Mouse (Mus musculus): Measurements from ENCODE around the gene Pigs. TPM values are rescaled to one million over a fixed set of nuclear protein-coding genes. Genes with fewer than 3 reads are reported as not detected.
A peak's percentile ranks its signal among the peaks of the same experiment; 100 is the strongest.

Pigs gene
- polyA plus RNA-seq, 1 experiment = 70.8 TPM

GRCm38 (mm10) chr11:78364103-78364502 is 35.9 kb downstream of the Pigs start:
- Histone ChIP-seq H3K27me3 (ENCODE audit: control insufficient read depth, insufficient read depth, low read length) (no peaks in the 10 kb centered on the region), H3K4me1 (ENCODE audit: control insufficient read depth, insufficient read depth, insufficient read length, low read length) (peaks cover 36% of the 10 kb centered on the region), H3K36me3 (ENCODE audit: control insufficient read depth, insufficient read depth, low read length) (no peaks in the 10 kb centered on the region), H3K4me3 (ENCODE audit: low read depth, low read length) (no peak overlapping the region), H3K27ac (ENCODE audit: insufficient read depth, low read depth, low read length) (peak overlapping the region; percentile 61)
- 15% methylated on average over 8 of the region's 8 CpGs for WGBS
- no peak for TF ChIP-seq POLR2A (IDR thresholded peaks at IDR 0.05; ENCODE audit: low read depth, low read length)
- TF ChIP-seq CTCF (IDR thresholded peaks at IDR 0.05; ENCODE audit: extremely low read depth, insufficient read length, insufficient replicate concordance, low read depth, low read length) = no peak

DNA sequence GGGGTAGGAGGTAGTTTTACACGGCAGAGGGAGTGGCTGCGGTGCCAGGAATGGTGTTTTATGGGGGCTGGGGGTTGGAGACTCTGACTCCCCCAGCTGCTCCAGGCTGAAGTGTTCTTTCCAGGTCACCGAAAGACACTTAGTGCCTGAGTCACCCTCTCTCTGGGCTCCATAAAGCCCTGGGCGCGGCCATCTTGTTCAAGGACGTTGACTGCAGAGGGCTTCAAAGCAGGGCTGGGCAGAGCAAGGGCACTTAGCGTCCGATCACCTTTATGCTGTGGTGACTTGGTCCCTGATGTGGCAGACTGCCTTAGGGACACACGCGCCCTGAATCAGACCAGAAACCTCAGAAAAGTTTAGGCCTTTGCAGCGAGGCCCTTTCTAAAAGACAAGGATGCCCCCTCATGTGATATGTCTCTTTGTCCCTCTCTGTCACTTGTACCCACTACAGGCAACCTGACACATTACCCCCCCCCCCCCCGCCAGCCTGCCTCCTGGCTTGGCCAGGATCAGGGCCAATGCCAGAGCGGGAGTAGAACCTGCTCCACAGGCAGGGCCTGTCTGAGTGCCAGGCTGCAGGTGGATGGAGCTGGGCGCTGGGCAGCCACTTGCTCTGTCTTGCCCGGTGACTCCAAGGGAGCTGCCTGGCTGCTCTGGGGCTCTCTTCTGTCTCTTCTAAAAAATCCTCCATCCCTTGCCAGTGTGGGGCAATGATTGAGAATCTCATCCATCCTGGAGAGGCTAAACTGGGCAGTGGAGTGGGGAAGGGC is 39.4 kb downstream of the Pigs start:
- 75% methylated on average over 15 of the region's 15 CpGs for WGBS
- no peak overlapping the region for H3K27ac ChIP-seq (ENCODE audit: insufficient read depth, low read depth, low read length)
- no peak overlapping the region for H3K4me3 ChIP-seq (ENCODE audit: low read depth, low read length)
- H3K4me1 ChIP-seq (ENCODE audit: control insufficient read depth, insufficient read depth, insufficient read length, low read length) = peaks cover 45% of the 10 kb centered on the region
- H3K36me3 ChIP-seq (ENCODE audit: control insufficient read depth, insufficient read depth, low read length) = no peaks in the 10 kb centered on the region
- no peaks in the 10 kb centered on the region for H3K27me3 ChIP-seq (ENCODE audit: control insufficient read depth, insufficient read depth, low read length)
- TF ChIP-seq CTCF (IDR thresholded peaks at IDR 0.05; ENCODE audit: extremely low read depth, insufficient read length, insufficient replicate concordance, low read depth, low read length) (no peak), POLR2A (IDR thresholded peaks at IDR 0.05; ENCODE audit: low read depth, low read length) (no peak)

GRCm38 (mm10) chr11:78370389-78370788 is 42.2 kb downstream of the Pigs start:
- H3K4me3 ChIP-seq (ENCODE audit: low read depth, low read length) = no peak overlapping the region
- H3K4me1 ChIP-seq (ENCODE audit: control insufficient read depth, insufficient read depth, insufficient read length, low read length) = peaks cover 23% of the 10 kb centered on the region
- 18% methylated on average over 1 of the region's 1 CpGs for WGBS
- no peaks in the 10 kb centered on the region for H3K27me3 ChIP-seq (ENCODE audit: control insufficient read depth, insufficient read depth, low read length)
- TF ChIP-seq CTCF (IDR thresholded peaks at IDR 0.05; ENCODE audit: extremely low read depth, insufficient read length, insufficient replicate concordance, low read depth, low read length) (no peak), POLR2A (IDR thresholded peaks at IDR 0.05; ENCODE audit: low read depth, low read length) (no peak)
- H3K36me3 ChIP-seq (ENCODE audit: control insufficient read depth, insufficient read depth, low read length) = no peaks in the 10 kb centered on the region
- no peak overlapping the region for H3K27ac ChIP-seq (ENCODE audit: insufficient read depth, low read depth, low read length)

GRCm38 (mm10) chr11:78371711-78372110 is 43.5 kb downstream of the Pigs start:
- peaks cover 23% of the 10 kb centered on the region for H3K4me1 ChIP-seq (ENCODE audit: control insufficient read depth, insufficient read depth, insufficient read length, low read length)
- TF ChIP-seq CTCF (IDR thresholded peaks at IDR 0.05; ENCODE audit: extremely low read depth, insufficient read length, insufficient replicate concordance, low read depth, low read length) (no peak), POLR2A (IDR thresholded peaks at IDR 0.05; ENCODE audit: low read depth, low read length) (no peak)
- H3K4me3 ChIP-seq (ENCODE audit: low read depth, low read length) = no peak overlapping the region
- no peaks in the 10 kb centered on the region for H3K36me3 ChIP-seq (ENCODE audit: control insufficient read depth, insufficient read depth, low read length)
- WGBS = 92% methylated on average over 11 of the region's 11 CpGs
- no peaks in the 10 kb centered on the region for H3K27me3 ChIP-seq (ENCODE audit: control insufficient read depth, insufficient read depth, low read length)
- no peak overlapping the region for H3K27ac ChIP-seq (ENCODE audit: insufficient read depth, low read depth, low read length)

DNA sequence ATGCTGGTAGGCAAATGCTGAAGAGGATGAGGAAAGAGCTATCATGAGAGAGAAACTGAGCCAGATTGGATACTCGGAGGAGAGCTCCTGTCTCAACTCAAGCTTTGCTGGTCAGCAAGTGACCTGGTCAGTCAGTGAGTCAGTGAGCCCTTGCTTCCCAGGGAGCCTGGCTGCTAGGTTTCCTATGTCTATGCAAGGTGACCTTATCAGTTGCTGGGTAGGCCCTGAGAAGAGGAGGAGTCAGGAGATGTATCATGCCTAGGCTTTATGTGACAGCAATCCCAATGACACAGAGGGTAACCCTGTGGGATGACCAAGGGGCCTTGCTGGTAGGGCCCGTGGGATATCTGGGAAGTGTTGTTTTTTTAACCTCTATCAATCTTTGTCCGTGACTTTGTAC is 44.0 kb downstream of the Pigs start:
- no peak overlapping the region for H3K4me3 ChIP-seq (ENCODE audit: low read depth, low read length)
- TF ChIP-seq POLR2A (IDR thresholded peaks at IDR 0.05; ENCODE audit: low read depth, low read length) (no peak), CTCF (IDR thresholded peaks at IDR 0.05; ENCODE audit: extremely low read depth, insufficient read length, insufficient replicate concordance, low read depth, low read length) (no peak)
- no peaks in the 10 kb centered on the region for H3K36me3 ChIP-seq (ENCODE audit: control insufficient read depth, insufficient read depth, low read length)
- 76% methylated on average over 3 of the region's 3 CpGs for WGBS
- H3K4me1 ChIP-seq (ENCODE audit: control insufficient read depth, insufficient read depth, insufficient read length, low read length) = peaks cover 22% of the 10 kb centered on the region
- no peak overlapping the region for H3K27ac ChIP-seq (ENCODE audit: insufficient read depth, low read depth, low read length)
- no peaks in the 10 kb centered on the region for H3K27me3 ChIP-seq (ENCODE audit: control insufficient read depth, insufficient read depth, low read length)

DNA sequence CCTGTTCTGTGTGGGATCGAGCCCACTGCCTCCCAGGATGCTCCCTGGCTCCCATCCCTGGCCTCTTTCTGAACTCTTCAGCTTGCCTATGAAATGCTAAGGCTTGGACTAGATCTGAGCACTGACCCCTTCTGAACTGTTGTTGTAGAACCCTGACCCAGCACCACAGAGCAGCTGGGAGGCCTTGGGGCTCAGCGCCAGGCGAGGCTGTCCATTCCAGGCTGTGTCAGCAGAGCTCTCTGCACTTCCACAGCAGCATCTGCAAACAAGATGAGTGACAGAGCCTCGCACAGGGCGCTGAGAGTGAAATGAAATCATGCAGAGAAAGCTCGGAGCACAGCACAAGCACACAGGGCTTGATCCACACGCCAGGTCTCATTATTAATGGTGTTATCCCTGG is 44.4 kb downstream of the Pigs start:
- TF ChIP-seq CTCF (IDR thresholded peaks at IDR 0.05; ENCODE audit: extremely low read depth, insufficient read length, insufficient replicate concordance, low read depth, low read length) (no peak), POLR2A (IDR thresholded peaks at IDR 0.05; ENCODE audit: low read depth, low read length) (no peak)
- Histone ChIP-seq H3K4me3 (ENCODE audit: low read depth, low read length) (no peak overlapping the region), H3K27me3 (ENCODE audit: control insufficient read depth, insufficient read depth, low read length) (no peaks in the 10 kb centered on the region), H3K36me3 (ENCODE audit: control insufficient read depth, insufficient read depth, low read length) (no peaks in the 10 kb centered on the region), H3K4me1 (ENCODE audit: control insufficient read depth, insufficient read depth, insufficient read length, low read length) (peaks cover 21% of the 10 kb centered on the region), H3K27ac (ENCODE audit: insufficient read depth, low read depth, low read length) (0 out of 2 replicates have a peak overlapping the region, but pooled peaks have one; percentile 8)
- 31% methylated on average over 7 of the region's 7 CpGs for WGBS

GRCm38 (mm10) chr11:78374147-78374546 is 45.9 kb downstream of the Pigs start:
- H3K4me3 ChIP-seq (ENCODE audit: low read depth, low read length) = no peak overlapping the region
- no peaks in the 10 kb centered on the region for H3K36me3 ChIP-seq (ENCODE audit: control insufficient read depth, insufficient read depth, low read length)
- no peak overlapping the region for H3K27ac ChIP-seq (ENCODE audit: insufficient read depth, low read depth, low read length)
- no peaks in the 10 kb centered on the region for H3K27me3 ChIP-seq (ENCODE audit: control insufficient read depth, insufficient read depth, low read length)
- TF ChIP-seq CTCF (IDR thresholded peaks at IDR 0.05; ENCODE audit: extremely low read depth, insufficient read length, insufficient replicate concordance, low read depth, low read length) = no peak
- no peak for TF ChIP-seq POLR2A (IDR thresholded peaks at IDR 0.05; ENCODE audit: low read depth, low read length)
- peaks cover 23% of the 10 kb centered on the region for H3K4me1 ChIP-seq (ENCODE audit: control insufficient read depth, insufficient read depth, insufficient read length, low read length)
- 96% methylated on average over 8 of the region's 8 CpGs for WGBS
